Comparison of ENCODE assay signal across 24 mouse cellular contexts in genomic region chr8:89383781-89384180, GRCm38 (mm10).
DNase-seq lines count a peak whose midpoint lies in the region; ATAC-seq and TF ChIP-seq lines count a peak whose summit lies in the region.
"Had no signal": no experiment of that assay in that cellular context is flagged by ENCODE, and none has a peak within 500 bp of the region (broad histone marks: within the 10 kb centered on the region; RNA-seq: fewer than 3 reads in every experiment).

No protein-coding gene starts in this region.

- intact Hi-C loops in heart, postnatal 14 days (cut with DNase I): no loop called here

- 71% methylated on average over 5 of the region's 5 CpGs for WGBS in heart, embryonic 10.5 days
- WGBS in kidney, postnatal 0 days: 39% methylated on average over 5 of the region's 5 CpGs
- WGBS in embryonic facial prominence, embryonic 10.5 days: 60% methylated on average over 5 of the region's 5 CpGs
- WGBS in limb, embryonic 11.5 days: 41% methylated on average over 5 of the region's 5 CpGs

- peaks cover 32% of the 10 kb centered on the region for H3K4me1 ChIP-seq in heart, embryonic 10.5 days
- peaks cover 14% of the 10 kb centered on the region; the same call in 1 of the 2 replicates for H3K4me1 ChIP-seq in kidney, postnatal 0 days (replicated peaks; ENCODE audit: insufficient read depth, low read length)
- peaks cover 58% of the 10 kb centered on the region for H3K4me1 ChIP-seq in embryonic facial prominence, embryonic 10.5 days
- peaks cover 32% of the 10 kb centered on the region for H3K4me1 ChIP-seq in limb, embryonic 11.5 days (ENCODE audit: control insufficient read depth, insufficient read depth, low read length)

- H3K27me3 ChIP-seq in heart, embryonic 10.5 days (ENCODE audit: insufficient read depth, poor library complexity, severe bottlenecking): no peaks in the 10 kb centered on the region
- H3K27me3 ChIP-seq in kidney, postnatal 0 days (ENCODE audit: insufficient read depth, low read length): no peaks in the 10 kb centered on the region
- H3K27me3 ChIP-seq in embryonic facial prominence, embryonic 10.5 days (replicated peaks; ENCODE audit: low read depth, poor library complexity, severe bottlenecking): peaks cover 20% of the 10 kb centered on the region
- H3K27me3 ChIP-seq in limb, embryonic 11.5 days (ENCODE audit: control insufficient read depth, insufficient read depth, low read length): no peaks in the 10 kb centered on the region
- H3K27me3 ChIP-seq: CH12.LX; midbrain, embryonic 12.5 days; Patski had no signal

- peak; percentile 50 for DNase-seq in heart, embryonic 10.5 days (ENCODE audit: low spot score)
- DNase-seq in heart, postnatal 14 days: no peak
- DNase-seq in kidney, postnatal 0 days (ENCODE audit: low spot score): no peak
- DNase-seq in kidney, postnatal 36 days: no peak
- peak; percentile 28 for DNase-seq in embryonic facial prominence, embryonic 10.5 days (ENCODE audit: low spot score)
- DNase-seq in limb, embryonic 11.5 days (ENCODE audit: low spot score): no peak
- DNase-seq in left cerebral cortex, adult 11 months (ENCODE audit: low spot score): no peak
- DNase-seq: adrenal gland, adult 8-10 months; B cell, adult 2 months; cerebellum, adult 18-20 months; cerebellum, postnatal 14 days; gastrocnemius, postnatal 36 days; kidney, adult 2 months; layer of hippocampus, adult 9-11 months; liver, postnatal 0 days; lung, postnatal 10 days; right cerebral cortex, postnatal 25 days; thymus, postnatal 14 days had no signal

- TF ChIP-seq CTCF in kidney, postnatal 0 days (IDR thresholded peaks at IDR 0.05; ENCODE audit: low read depth): no peak

- no peaks in the 10 kb centered on the region for H3K36me3 ChIP-seq in heart, embryonic 10.5 days
- no peaks in the 10 kb centered on the region for H3K36me3 ChIP-seq in kidney, postnatal 0 days (ENCODE audit: insufficient read depth, low read length)
- H3K36me3 ChIP-seq in embryonic facial prominence, embryonic 10.5 days (replicated peaks): no peaks in the 10 kb centered on the region
- H3K36me3 ChIP-seq in limb, embryonic 11.5 days (ENCODE audit: control insufficient read depth, insufficient read depth, low read length): no peaks in the 10 kb centered on the region
- H3K36me3 ChIP-seq: G1E; limb, embryonic 12.5 days; midbrain, embryonic 12.5 days had no signal

- H3K9me3 ChIP-seq in heart, embryonic 10.5 days: no peaks in the 10 kb centered on the region
- H3K9me3 ChIP-seq in kidney, postnatal 0 days (replicated peaks; ENCODE audit: low read length): no peaks in the 10 kb centered on the region
- no peaks in the 10 kb centered on the region for H3K9me3 ChIP-seq in embryonic facial prominence, embryonic 10.5 days
- H3K9me3 ChIP-seq in limb, embryonic 11.5 days (ENCODE audit: control insufficient read depth, low read length): no peaks in the 10 kb centered on the region
- H3K9me3 ChIP-seq: limb, embryonic 12.5 days; midbrain, embryonic 12.5 days had no signal

- H3K4me3 ChIP-seq in heart, embryonic 10.5 days: no peak overlapping the region
- H3K4me3 ChIP-seq in kidney, postnatal 0 days (replicated peaks; ENCODE audit: low read depth, low read length): no peak overlapping the region
- H3K4me3 ChIP-seq in embryonic facial prominence, embryonic 10.5 days: no peak overlapping the region
- no peak overlapping the region for H3K4me3 ChIP-seq in limb, embryonic 11.5 days (ENCODE audit: low read depth, low read length)
- H3K4me3 ChIP-seq: limb, embryonic 12.5 days; midbrain, embryonic 12.5 days had no signal

- no peak overlapping the region for H3K4me2 ChIP-seq in kidney, postnatal 0 days (ENCODE audit: low read length)
- no peak overlapping the region for H3K4me2 ChIP-seq in limb, embryonic 11.5 days (ENCODE audit: low read depth, severe bottlenecking)
- H3K4me2 ChIP-seq: limb, embryonic 12.5 days; liver, embryonic 11.5 days; midbrain, embryonic 12.5 days had no signal

- H3K9ac ChIP-seq in kidney, postnatal 0 days (ENCODE audit: low read depth, low read length): no peak overlapping the region
- no peak overlapping the region for H3K9ac ChIP-seq in limb, embryonic 11.5 days (ENCODE audit: low read length)
- H3K9ac ChIP-seq: limb, embryonic 12.5 days; liver, postnatal 0 days; midbrain, embryonic 12.5 days had no signal

- no peak for ATAC-seq in kidney, postnatal 0 days (replicated peaks; ENCODE audit: low FRiP score, low read depth)
- no peak for ATAC-seq in limb, embryonic 11.5 days (ENCODE audit: insufficient number of reproducible peaks, low FRiP score, low TSS enrichment, low read depth)
- ATAC-seq: liver, postnatal 0 days; Patski had no signal

- H3K27ac ChIP-seq in heart, embryonic 10.5 days: no peak overlapping the region
- peak overlapping the region; percentile 25; the same call in 1 of the 2 replicates for H3K27ac ChIP-seq in kidney, postnatal 0 days
- 0 out of 2 replicates have a peak overlapping the region, but pooled peaks have one; percentile 73 for H3K27ac ChIP-seq in embryonic facial prominence, embryonic 10.5 days (replicated peaks)
- H3K27ac ChIP-seq in limb, embryonic 11.5 days (replicated peaks; ENCODE audit: low read depth, low read length): peak overlapping the region; percentile 24; the same call in 1 of the 2 replicates
- H3K27ac ChIP-seq: limb, embryonic 12.5 days; midbrain, embryonic 12.5 days had no signal

Comparison
In these comparisons a context has a peak if more than half of its experiments do, and no peak if none do; other contexts are left out.
1. DNase-seq: peak in heart, embryonic 10.5 days (single experiment) and embryonic facial prominence, embryonic 10.5 days (single experiment); none in heart, postnatal 14 days (0 of 2), kidney, postnatal 0 days (single experiment), kidney, postnatal 36 days (0 of 2), limb, embryonic 11.5 days (single experiment) and left cerebral cortex, adult 11 months (single experiment).